Mouse (Mus musculus) heart, adult 11 months (tissue): ENCODE data around the gene Mup11.
"Not testable (repeated sequence)": the region's sequence is repeated elsewhere in the genome, so short reads cannot be mapped to it uniquely, and the experiment has no call there.

ENCODE experiments used
- DNase-seq: peaks from one replicate; pipeline ENCODE4 v3.0.0; 2022

Gene Mup11

GRCm38 (mm10) chr4:60662311-60662710 is at the start of gene Mup11:
Gene Mup11, minus strand, starts transcription at chr4:60662411.
- DNase-seq, result not testable (repeated sequence)
